Mouse (Mus musculus) ES-CJ7 (cell line): Measurements from ENCODE around the gene Btbd35f4.
"Not testable (repeated sequence)": the region's sequence is repeated elsewhere in the genome, so short reads cannot be mapped to it uniquely, and the experiment has no call there.

ENCODE experiments used
- DNase-seq: peaks from one replicate; pipeline ENCODE4 v3.0.0; 2011; ENCODE audit warnings: low read depth, low spot score

Btbd35f4 gene

GRCm38 (mm10) chrX:4800196-4800595 is at the start of gene Btbd35f4:
Gene Btbd35f4 (plus strand): TSS chrX:4800496.
- not testable (repeated sequence) for DNase-seq

GRCm38 (mm10) chrX:4840016-4840415 is 39.7 kb downstream of the Btbd35f4 start:
- not testable (repeated sequence) for DNase-seq
